Mouse (Mus musculus) embryonic facial prominence, embryonic 14.5 days (tissue): ENCODE data around the gene Mfsd4a. TPM values are rescaled to one million over a fixed set of nuclear protein-coding genes. Genes with fewer than 3 reads are reported as not detected.
A peak's percentile ranks its signal among the peaks of the same experiment; 100 is the strongest.

Experiments
- ATAC-seq: fragments of 200-750 bp; cut with Nextera tagmentation; 2 replicates; pipeline ENCODE4 v1.8.0; 2017; ENCODE audit warnings: low read depth, moderate number of reproducible peaks, moderate TSS enrichment
- DNase-seq: peaks from one replicate; pipeline ENCODE4 v3.0.0-alpha.2; 2015; ENCODE audit warnings: low spot score
- H3K27ac ChIP-seq: fragments of 300-500 bp; sonication (generic); replicated peaks from 2 replicates; pipeline ENCODE4 v1.5.1; 2014; ENCODE audit warnings: low read depth, mild to moderate bottlenecking, low read length, moderate library complexity
- H3K27me3 ChIP-seq: fragments of 300-500 bp; sonication (generic); replicated peaks from 2 replicates; pipeline ENCODE4 v1.6.1; 2014; ENCODE audit warnings: low read length; ENCODE audit not compliant: control insufficient read depth, insufficient read depth
- H3K36me3 ChIP-seq: fragments of 300-500 bp; sonication (generic); 2 replicates; pipeline ENCODE4 v1.6.1; 2014; ENCODE audit warnings: low read length, mixed read lengths; ENCODE audit not compliant: control insufficient read depth, insufficient read depth
- H3K4me1 ChIP-seq: fragments of 300-500 bp; sonication (generic); 2 replicates; pipeline ENCODE4 v1.6.1; 2014; ENCODE audit warnings: antibody characterized with exemption, low read length; ENCODE audit not compliant: control insufficient read depth, insufficient read depth
- H3K4me2 ChIP-seq: fragments of 300-500 bp; sonication (generic); 2 replicates; pipeline ENCODE4 v1.6.1; 2014; ENCODE audit warnings: low read depth, mild to moderate bottlenecking, low read length, moderate library complexity, mixed read lengths
- H3K4me3 ChIP-seq: fragments of 300-500 bp; sonication (generic); 2 replicates; pipeline ENCODE4 v1.5.1; 2014; ENCODE audit warnings: low read depth, mild to moderate bottlenecking, low read length
- H3K9ac ChIP-seq: fragments of 300-500 bp; sonication (generic); 2 replicates; pipeline ENCODE4 v1.6.1; 2014; ENCODE audit warnings: low read depth, mild to moderate bottlenecking, low read length, moderate library complexity, mixed read lengths
- H3K9me3 ChIP-seq: fragments of 300-500 bp; sonication (generic); 2 replicates; pipeline ENCODE4 v1.6.1; 2016; ENCODE audit warnings: low read length; ENCODE audit not compliant: control insufficient read depth
- WGBS: fragments of 180-500 bp; shearing (Covaris S2); extraction: QIAGEN DNeasy Blood & Tissue Kit; methylation state at CpG from one replicate; pipeline ENCODE4 v1.1.7; 2014; 5-methylcytosine and 5-hydroxymethylcytosine counted together
- polyA plus RNA-seq: library from polyadenylated mRNA; unstranded; fragments of >200 nt; fragmentation: Nextera tagmentation; extraction: Ambion mirVana; gene quantifications from 2 replicates; pipeline ENCODE4 v1.2.1, GENCODE M21; 2014

Gene Mfsd4a
- polyA plus RNA-seq, 1 experiment from 2014 or later = 13.3 TPM

GRCm38 (mm10) chr1:132099775-132100174, 31.9 kb upstream of the Mfsd4a start:
- no peaks in the 10 kb centered on the region for H3K36me3 ChIP-seq
- WGBS = 78% methylated on average over 4 of the region's 4 CpGs
- no peak overlapping the region for H3K4me3 ChIP-seq
- no peak for DNase-seq
- H3K27me3 ChIP-seq = no peaks in the 10 kb centered on the region
- no peak overlapping the region for H3K9ac ChIP-seq
- H3K4me2 ChIP-seq = no peak overlapping the region
- no peak for ATAC-seq
- H3K9me3 ChIP-seq = no peaks in the 10 kb centered on the region
- H3K27ac ChIP-seq = no peak overlapping the region
- H3K4me1 ChIP-seq = no peaks in the 10 kb centered on the region

GRCm38 (mm10) chr1:132099016-132099415, 31.2 kb upstream of the Mfsd4a start:
- Histone ChIP-seq H3K9ac (no peak overlapping the region), H3K36me3 (no peaks in the 10 kb centered on the region), H3K4me3 (no peak overlapping the region), H3K9me3 (no peaks in the 10 kb centered on the region), H3K27ac (no peak overlapping the region), H3K4me2 (no peak overlapping the region), H3K4me1 (no peaks in the 10 kb centered on the region), H3K27me3 (no peaks in the 10 kb centered on the region)
- ATAC-seq (no peak), DNase-seq (no peak)
- WGBS = 68% methylated on average over 4 of the region's 4 CpGs

GRCm38 (mm10) chr1:132098076-132098475, 30.2 kb upstream of the Mfsd4a start:
- Histone ChIP-seq H3K27me3 (no peaks in the 10 kb centered on the region), H3K9ac (no peak overlapping the region), H3K9me3 (no peaks in the 10 kb centered on the region), H3K36me3 (no peaks in the 10 kb centered on the region), H3K4me3 (no peak overlapping the region), H3K4me1 (no peaks in the 10 kb centered on the region), H3K27ac (no peak overlapping the region), H3K4me2 (no peak overlapping the region)
- no peak for ATAC-seq
- no peak for DNase-seq
- 67% methylated on average over 1 of the region's 1 CpGs for WGBS

GRCm38 (mm10) chr1:132095356-132096004, 27.6 kb upstream of the Mfsd4a start:
- Histone ChIP-seq H3K9me3 (no peaks in the 10 kb centered on the region), H3K4me3 (no peak overlapping the region), H3K9ac (no peak overlapping the region), H3K4me1 (no peaks in the 10 kb centered on the region), H3K4me2 (no peak overlapping the region), H3K36me3 (no peaks in the 10 kb centered on the region), H3K27me3 (no peaks in the 10 kb centered on the region), H3K27ac (no peak overlapping the region)
- WGBS = 74% methylated on average over 11 of the region's 11 CpGs
- DNase-seq (peak; percentile 35), ATAC-seq (no peak)

GRCm38 (mm10) chr1:132093269-132093668, 25.4 kb upstream of the Mfsd4a start:
- H3K4me1 ChIP-seq = no peaks in the 10 kb centered on the region
- H3K27me3 ChIP-seq = no peaks in the 10 kb centered on the region
- no peak overlapping the region for H3K4me2 ChIP-seq
- no peak overlapping the region for H3K9ac ChIP-seq
- DNase-seq (no peak), ATAC-seq (no peak)
- H3K9me3 ChIP-seq = no peaks in the 10 kb centered on the region
- H3K27ac ChIP-seq = no peak overlapping the region
- WGBS = 96% methylated on average over 4 of the region's 4 CpGs
- no peak overlapping the region for H3K4me3 ChIP-seq
- H3K36me3 ChIP-seq = no peaks in the 10 kb centered on the region

- DNase-seq (no peak), ATAC-seq (no peak)
- Histone ChIP-seq H3K27ac (no peak overlapping the region), H3K4me1 (no peaks in the 10 kb centered on the region), H3K4me2 (no peak overlapping the region), H3K4me3 (no peak overlapping the region), H3K27me3 (no peaks in the 10 kb centered on the region), H3K36me3 (no peaks in the 10 kb centered on the region), H3K9me3 (no peaks in the 10 kb centered on the region), H3K9ac (no peak overlapping the region)
- WGBS = 62% methylated on average over 4 of the region's 4 CpGs
Measured at GRCm38 (mm10) chr1:132090266-132090665, 22.4 kb upstream of the Mfsd4a start.

- H3K9me3 ChIP-seq = no peaks in the 10 kb centered on the region
- no peak overlapping the region for H3K27ac ChIP-seq
- no peak for DNase-seq
- no peaks in the 10 kb centered on the region for H3K27me3 ChIP-seq
- no peak for ATAC-seq
- no peaks in the 10 kb centered on the region for H3K4me1 ChIP-seq
- no peak overlapping the region for H3K9ac ChIP-seq
- H3K4me3 ChIP-seq = no peak overlapping the region
- no peaks in the 10 kb centered on the region for H3K36me3 ChIP-seq
- H3K4me2 ChIP-seq = no peak overlapping the region
- 75% methylated on average over 6 of the region's 6 CpGs for WGBS
Measured at GRCm38 (mm10) chr1:132089767-132090166, 21.9 kb upstream of the Mfsd4a start.

GRCm38 (mm10) chr1:132088181-132088671, 20.4 kb upstream of the Mfsd4a start:
- Histone ChIP-seq H3K9me3 (no peaks in the 10 kb centered on the region), H3K27ac (no peak overlapping the region), H3K36me3 (no peaks in the 10 kb centered on the region), H3K4me3 (no peak overlapping the region), H3K4me2 (no peak overlapping the region), H3K4me1 (no peaks in the 10 kb centered on the region), H3K27me3 (no peaks in the 10 kb centered on the region), H3K9ac (no peak overlapping the region)
- WGBS = 78% methylated on average over 5 of the region's 5 CpGs
- no peak for ATAC-seq
- no peak for DNase-seq
